Mouse (Mus musculus) heart, adult 8-10 months (tissue): ENCODE measurements at regions not wholly inside any gene's neighbourhood (a gene's known extent, or its start where the extent isn't known, plus 50 kb on each side); places are given as distances from the start of the nearest gene placed in this dataset.

Source experiments
- DNase-seq: peaks from one replicate; pipeline ENCODE4 v3.0.0; 2022; ENCODE audit warnings: low spot score

GRCm38 (mm10) chr7:58557535-58557934, 98.4 kb upstream of the Atp10a start:
- DNase-seq = no peak

- no peak for DNase-seq
These were observed 87.2 kb upstream of the Atp10a start for GRCm38 (mm10) chr7:58568807-58569206.

GRCm38 (mm10) chr7:58584241-58584820, 71.6 kb upstream of the Atp10a start:
- peak; percentile 22 for DNase-seq

- no peak for DNase-seq
These were observed 70.2 kb upstream of the Atp10a start for GRCm38 (mm10) chr7:58585626-58586256.

- DNase-seq = no peak
These were observed 60.0 kb upstream of the Atp10a start for GRCm38 (mm10) chr7:58595951-58596350.
